Mouse (Mus musculus): Measurements from ENCODE around the gene Fer. TPM values are rescaled to one million over a fixed set of nuclear protein-coding genes. Genes with fewer than 3 reads are reported as not detected.

The Fer gene
- polyA plus RNA-seq, 1 experiment: 4.3 TPM

- no peak for DNase-seq
- no peaks in the 10 kb centered on the region for H3K4me1 ChIP-seq (ENCODE audit: control insufficient read depth, insufficient read depth, low read length)
- H3K4me3 ChIP-seq (replicated peaks; ENCODE audit: extremely low read depth, low read depth, low read length): no peak overlapping the region
- WGBS: 83% methylated on average over 2 of the region's 2 CpGs
- TF ChIP-seq CTCF (IDR thresholded peaks at IDR 0.05; ENCODE audit: insufficient read depth, low read length) (no peak), POLR2A (IDR thresholded peaks at IDR 0.05; ENCODE audit: borderline replicate concordance, extremely low read depth, low read depth, low read length) (no peak)
Observed at GRCm38 (mm10) chr17:63951436-63951835, 88.6 kb downstream of the Fer start.

- H3K4me3 ChIP-seq (replicated peaks; ENCODE audit: extremely low read depth, low read depth, low read length): no peak overlapping the region
- no peak for DNase-seq
- no peak for TF ChIP-seq POLR2A (IDR thresholded peaks at IDR 0.05; ENCODE audit: borderline replicate concordance, extremely low read depth, low read depth, low read length)
- no peak for TF ChIP-seq CTCF (IDR thresholded peaks at IDR 0.05; ENCODE audit: insufficient read depth, low read length)
- WGBS: 92% methylated on average over 3 of the region's 3 CpGs
- H3K4me1 ChIP-seq (ENCODE audit: control insufficient read depth, insufficient read depth, low read length): peaks cover 7% of the 10 kb centered on the region; the same call in 1 of the 2 replicates
Observed at GRCm38 (mm10) chr17:63967091-63967490, 104.2 kb downstream of the Fer start.

GRCm38 (mm10) chr17:63969448-63969847 lies 106.6 kb downstream of the Fer start:
- DNase-seq: no peak
- 37% methylated on average over 10 of the region's 10 CpGs for WGBS
- no peak for TF ChIP-seq POLR2A (IDR thresholded peaks at IDR 0.05; ENCODE audit: borderline replicate concordance, extremely low read depth, low read depth, low read length)
- TF ChIP-seq CTCF (IDR thresholded peaks at IDR 0.05; ENCODE audit: insufficient read depth, low read length): no peak

GRCm38 (mm10) chr17:63970239-63970638 lies 107.4 kb downstream of the Fer start:
- peaks cover 10% of the 10 kb centered on the region for H3K4me1 ChIP-seq (ENCODE audit: control insufficient read depth, insufficient read depth, low read length)
- 38% methylated on average over 5 of the region's 5 CpGs for WGBS
- H3K4me3 ChIP-seq (replicated peaks; ENCODE audit: extremely low read depth, low read depth, low read length): no peak overlapping the region
- DNase-seq: no peak
- no peak for TF ChIP-seq CTCF (IDR thresholded peaks at IDR 0.05; ENCODE audit: insufficient read depth, low read length)
- no peak for TF ChIP-seq POLR2A (IDR thresholded peaks at IDR 0.05; ENCODE audit: borderline replicate concordance, extremely low read depth, low read depth, low read length)

More at GRCm38 (mm10) chr17:63969448-63969847, 106.6 kb downstream of the Fer start:
- H3K4me1 ChIP-seq (ENCODE audit: control insufficient read depth, insufficient read depth, low read length): peaks cover 10% of the 10 kb centered on the region
- H3K4me3 ChIP-seq (replicated peaks; ENCODE audit: extremely low read depth, low read depth, low read length): no peak overlapping the region

GRCm38 (mm10) chr17:63970939-63971338 lies 108.1 kb downstream of the Fer start:
- no peak for TF ChIP-seq POLR2A (IDR thresholded peaks at IDR 0.05; ENCODE audit: borderline replicate concordance, extremely low read depth, low read depth, low read length)
- no peak for TF ChIP-seq CTCF (IDR thresholded peaks at IDR 0.05; ENCODE audit: insufficient read depth, low read length)
- DNase-seq: no peak
- H3K4me3 ChIP-seq (replicated peaks; ENCODE audit: extremely low read depth, low read depth, low read length): no peak overlapping the region
- H3K4me1 ChIP-seq (ENCODE audit: control insufficient read depth, insufficient read depth, low read length): peaks cover 10% of the 10 kb centered on the region
- WGBS: 82% methylated on average over 1 of the region's 1 CpGs

- Histone ChIP-seq H3K4me3 (replicated peaks; ENCODE audit: extremely low read depth, low read depth, low read length) (no peak overlapping the region), H3K4me1 (ENCODE audit: control insufficient read depth, insufficient read depth, low read length) (peaks cover 10% of the 10 kb centered on the region)
- DNase-seq: no peak
- WGBS: 58% methylated on average over 4 of the region's 4 CpGs
- TF ChIP-seq CTCF (IDR thresholded peaks at IDR 0.05; ENCODE audit: insufficient read depth, low read length) (no peak), POLR2A (IDR thresholded peaks at IDR 0.05; ENCODE audit: borderline replicate concordance, extremely low read depth, low read depth, low read length) (no peak)
Observed at GRCm38 (mm10) chr17:63972181-63972580, 109.3 kb downstream of the Fer start.

GRCm38 (mm10) chr17:63973806-63974205 lies 110.9 kb downstream of the Fer start:
- H3K4me1 ChIP-seq (ENCODE audit: control insufficient read depth, insufficient read depth, low read length): peaks cover 10% of the 10 kb centered on the region
- 34% methylated on average over 5 of the region's 5 CpGs for WGBS
- no peak overlapping the region for H3K4me3 ChIP-seq (replicated peaks; ENCODE audit: extremely low read depth, low read depth, low read length)
- DNase-seq: no peak
- TF ChIP-seq CTCF (IDR thresholded peaks at IDR 0.05; ENCODE audit: insufficient read depth, low read length): no peak
- TF ChIP-seq POLR2A (IDR thresholded peaks at IDR 0.05; ENCODE audit: borderline replicate concordance, extremely low read depth, low read depth, low read length): no peak

GRCm38 (mm10) chr17:63974253-63974652 lies 111.4 kb downstream of the Fer start:
- 82% methylated on average over 5 of the region's 5 CpGs for WGBS
- Histone ChIP-seq H3K4me3 (replicated peaks; ENCODE audit: extremely low read depth, low read depth, low read length) (no peak overlapping the region), H3K4me1 (ENCODE audit: control insufficient read depth, insufficient read depth, low read length) (peaks cover 10% of the 10 kb centered on the region)
- no peak for DNase-seq
- no peak for TF ChIP-seq POLR2A (IDR thresholded peaks at IDR 0.05; ENCODE audit: borderline replicate concordance, extremely low read depth, low read depth, low read length)
- no peak for TF ChIP-seq CTCF (IDR thresholded peaks at IDR 0.05; ENCODE audit: insufficient read depth, low read length)

- DNase-seq: no peak
- no peaks in the 10 kb centered on the region for H3K4me1 ChIP-seq (ENCODE audit: control insufficient read depth, insufficient read depth, low read length)
- 80% methylated on average over 4 of the region's 4 CpGs for WGBS
- TF ChIP-seq CTCF (IDR thresholded peaks at IDR 0.05; ENCODE audit: insufficient read depth, low read length) (no peak), POLR2A (IDR thresholded peaks at IDR 0.05; ENCODE audit: borderline replicate concordance, extremely low read depth, low read depth, low read length) (no peak)
- H3K4me3 ChIP-seq (replicated peaks; ENCODE audit: extremely low read depth, low read depth, low read length): no peak overlapping the region
Observed at GRCm38 (mm10) chr17:63978794-63979571, 116.1 kb downstream of the Fer start.

- Histone ChIP-seq H3K4me3 (replicated peaks; ENCODE audit: extremely low read depth, low read depth, low read length) (no peak overlapping the region), H3K4me1 (ENCODE audit: control insufficient read depth, insufficient read depth, low read length) (no peaks in the 10 kb centered on the region)
- DNase-seq: no peak
- TF ChIP-seq POLR2A (IDR thresholded peaks at IDR 0.05; ENCODE audit: borderline replicate concordance, extremely low read depth, low read depth, low read length): no peak
- TF ChIP-seq CTCF (IDR thresholded peaks at IDR 0.05; ENCODE audit: insufficient read depth, low read length): no peak
- WGBS: 70% methylated on average over 3 of the region's 3 CpGs
Observed at GRCm38 (mm10) chr17:63980167-63980566, 117.3 kb downstream of the Fer start.
